Mouse (Mus musculus): Measurements from ENCODE around the gene Rtel1.

DNA sequence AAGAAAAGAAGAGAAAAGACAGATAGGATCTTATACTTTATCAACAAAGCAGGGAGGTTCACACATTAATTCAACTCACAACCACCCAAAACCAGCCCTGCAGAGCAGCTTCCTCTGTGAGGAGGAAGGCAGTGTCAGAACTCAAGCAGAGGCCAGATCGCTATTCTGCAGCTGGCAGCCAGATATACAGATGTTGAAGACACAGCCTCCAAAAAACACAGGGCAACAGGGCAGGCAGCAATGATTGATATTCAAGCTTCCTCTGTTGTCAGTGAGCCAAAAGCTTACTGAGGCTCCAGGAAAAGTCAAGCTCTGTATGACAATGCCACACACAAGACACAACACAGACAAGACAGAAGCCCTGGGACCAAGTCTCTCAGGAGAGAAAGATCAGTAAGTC lies 42.8 kb upstream of the Rtel1 start:
- TF ChIP-seq CTCF (IDR thresholded peaks at IDR 0.05; ENCODE audit: extremely low read depth, insufficient read length, insufficient replicate concordance, low read depth, low read length) (no peak), POLR2A (IDR thresholded peaks at IDR 0.05; ENCODE audit: low read depth, low read length) (no peak)
